Mouse (Mus musculus) thymus, adult 2 months (tissue): ENCODE measurements around the gene Gadd45b. TPM values are rescaled to one million over a fixed set of nuclear protein-coding genes. Genes with fewer than 3 reads are reported as not detected.

Experiments used
- DNase-seq: peaks from one replicate; pipeline ENCODE4 v3.0.0; 2021
- H3K27ac ChIP-seq: fragments of 200-500 bp; 2 replicates; pipeline ENCODE4 v1.5.1; 2012; ENCODE audit warnings: low read length, control low read depth; ENCODE audit not compliant: control insufficient read depth, insufficient read depth
- H3K27me3 ChIP-seq: fragments of 200-500 bp; 2 replicates; pipeline ENCODE4 v1.6.1; 2012; ENCODE audit warnings: mild to moderate bottlenecking, low read length, moderate library complexity, mixed read lengths; ENCODE audit not compliant: control insufficient read depth, insufficient read depth
- H3K36me3 ChIP-seq: fragments of 200-500 bp; 2 replicates; pipeline ENCODE4 v1.6.1; 2012; ENCODE audit warnings: mild to moderate bottlenecking, low read length, moderate library complexity; ENCODE audit not compliant: control insufficient read depth, insufficient read depth
- H3K4me1 ChIP-seq: fragments of 200-500 bp; replicated peaks from 2 replicates; pipeline ENCODE4 v1.6.1; 2012; ENCODE audit warnings: low read length; ENCODE audit not compliant: control insufficient read depth, insufficient read depth
- H3K4me3 ChIP-seq: fragments of 200-500 bp; 2 replicates; pipeline ENCODE4 v1.5.1; 2012; ENCODE audit warnings: mild to moderate bottlenecking, low read length, control low read depth, moderate library complexity; ENCODE audit not compliant: control insufficient read depth, insufficient read depth
- CTCF ChIP-seq: fragments of 200-500 bp; IDR thresholded peaks from 2 replicates; pipeline ENCODE4 v1.5.1; 2012; ENCODE audit warnings: mild to moderate bottlenecking, control low read depth, low read length, moderate library complexity, borderline replicate concordance; ENCODE audit not compliant: control insufficient read depth, poor library complexity, insufficient read depth; ENCODE audit errors: extremely low read depth
- POLR2A ChIP-seq: fragments of 200-500 bp; IDR thresholded peaks from 2 replicates; pipeline ENCODE4 v1.6.1; 2012; ENCODE audit warnings: mild to moderate bottlenecking, low read length, control low read depth, moderate library complexity; ENCODE audit not compliant: control insufficient read depth, poor library complexity, insufficient read depth; ENCODE audit errors: extremely low read depth
- WGBS: fragments of 180-500 bp; shearing (Covaris S2); methylation state at CpG from one replicate; pipeline ENCODE4 v1.1.7; 2018; 5-methylcytosine and 5-hydroxymethylcytosine counted together
- polyA plus RNA-seq: library from polyadenylated mRNA; depleted of rRNA; stranded (reverse); fragments of >200 nt; gene quantifications from 2 replicates; pipeline ENCODE4 v1.2.3, GENCODE M21; 2012; rRNA removed

The Gadd45b gene
- polyA plus RNA-seq, 1 experiment: 53.2 TPM

DNA sequence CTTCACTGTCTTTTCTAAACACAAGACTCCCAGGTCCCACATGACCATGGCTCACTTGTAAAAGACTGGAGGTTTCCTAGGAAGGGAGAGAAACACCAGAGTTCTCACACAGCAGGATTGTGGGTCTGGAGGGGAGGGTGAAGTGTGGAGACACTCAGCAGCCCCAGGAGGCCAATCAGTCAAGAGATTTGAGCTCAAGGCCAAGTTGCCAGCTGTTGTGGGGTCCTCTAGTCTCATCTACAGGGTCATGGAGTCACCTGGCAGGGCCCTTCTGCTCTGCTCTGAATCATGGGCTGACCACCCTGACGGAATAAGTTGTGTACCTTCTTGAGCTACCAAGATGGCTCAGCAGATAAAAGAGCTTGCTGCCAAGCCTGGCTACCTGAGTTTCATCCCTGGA, 43.8 kb downstream of the Gadd45b start:
- no peak overlapping the region for H3K4me3 ChIP-seq
- no peaks in the 10 kb centered on the region for H3K27me3 ChIP-seq
- no peak for TF ChIP-seq CTCF
- TF ChIP-seq POLR2A: no peak
- H3K36me3 ChIP-seq: no peaks in the 10 kb centered on the region
- 88% methylated on average over 1 of the region's 1 CpGs for WGBS
- H3K4me1 ChIP-seq: no peaks in the 10 kb centered on the region
- no peak overlapping the region for H3K27ac ChIP-seq
- no peak for DNase-seq

DNA sequence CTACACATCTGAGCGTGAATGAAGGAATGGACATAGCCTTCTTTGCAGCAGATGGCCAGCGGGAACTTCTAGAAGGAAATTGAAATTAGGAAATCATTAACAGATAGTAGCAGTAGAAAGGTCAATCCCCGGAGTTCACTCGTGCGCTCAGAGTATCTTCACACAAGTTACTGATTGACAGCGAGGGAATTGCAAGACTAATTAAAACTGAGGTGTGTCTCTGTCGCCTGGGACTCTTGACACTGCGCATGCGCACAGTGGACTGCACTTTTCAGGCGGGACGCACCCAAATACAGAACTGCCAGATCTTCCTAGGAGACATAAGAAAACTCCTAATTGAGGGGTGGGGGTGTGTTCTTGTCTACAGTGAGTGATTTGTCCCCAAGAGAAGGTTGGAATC, 45.6 kb downstream of the Gadd45b start:
- H3K4me3 ChIP-seq: no peak overlapping the region
- H3K27me3 ChIP-seq: no peaks in the 10 kb centered on the region
- no peaks in the 10 kb centered on the region for H3K36me3 ChIP-seq
- DNase-seq: no peak
- H3K4me1 ChIP-seq: no peaks in the 10 kb centered on the region
- TF ChIP-seq POLR2A (no peak), CTCF (no peak)
- WGBS: 96% methylated on average over 11 of the region's 11 CpGs
- no peak overlapping the region for H3K27ac ChIP-seq

DNA sequence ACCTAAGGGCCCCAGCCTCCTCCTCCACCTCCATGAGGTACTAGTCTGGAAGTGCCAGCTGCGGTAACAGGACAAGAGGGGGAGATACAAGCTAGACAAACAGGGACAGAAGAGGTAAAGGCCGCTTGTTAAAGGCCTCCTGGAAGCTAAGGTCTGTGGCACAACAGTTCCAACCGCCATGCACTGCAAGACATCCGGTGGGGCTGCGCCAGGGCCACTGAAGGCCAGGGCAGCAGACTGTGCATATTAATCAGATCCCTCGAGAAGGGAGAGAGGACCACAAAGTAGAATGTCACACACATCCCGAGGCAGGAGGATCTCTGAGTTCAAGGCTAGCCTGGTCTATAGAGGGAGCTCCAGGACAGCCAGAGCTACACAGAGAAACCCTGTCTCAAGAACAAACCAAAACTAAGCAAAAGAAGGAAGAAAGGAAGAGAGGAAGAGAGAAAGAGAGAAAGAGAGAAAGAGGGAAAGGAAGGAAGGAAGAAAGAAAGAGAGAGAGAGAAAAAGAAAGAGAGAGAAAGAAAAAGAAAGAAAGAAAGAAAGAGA, 51.8 kb downstream of the Gadd45b start:
- Histone ChIP-seq H3K4me3 (no peak overlapping the region), H3K4me1 (peaks cover 17% of the 10 kb centered on the region), H3K27ac (no peak overlapping the region), H3K27me3 (no peaks in the 10 kb centered on the region), H3K36me3 (no peaks in the 10 kb centered on the region)
- TF ChIP-seq POLR2A (no peak), CTCF (no peak)
- WGBS: 37% methylated on average over 7 of the region's 7 CpGs
- no peak for DNase-seq

Other genes starting within 250 kb of the Gadd45b start
- gene Mob3a, start 228.1 kb upstream of the Gadd45b start, polyA plus RNA-seq: 252 and 261 TPM in 2 replicates
- 56.4 and 66.9 TPM in 2 replicates for gene Izumo4, start 227.9 kb upstream of the Gadd45b start, polyA plus RNA-seq
- 182 and 195 TPM in 2 replicates for gene Ap3d1, start 187.8 kb upstream of the Gadd45b start, polyA plus RNA-seq
- 121 and 155 TPM in 2 replicates for gene Dot1l, start 174.9 kb upstream of the Gadd45b start, polyA plus RNA-seq
- 94.6 and 119 TPM in 2 replicates for gene Sf3a2, start 131.9 kb upstream of the Gadd45b start, polyA plus RNA-seq
- 142 and 153 TPM in 2 replicates for gene Plekhj1, start 131.4 kb upstream of the Gadd45b start, polyA plus RNA-seq
- 6.3 and 8.8 TPM in 2 replicates for gene Amh, start 124.8 kb upstream of the Gadd45b start, polyA plus RNA-seq
- gene Jsrp1, start 116.6 kb upstream of the Gadd45b start, polyA plus RNA-seq: 0.24 TPM in 1 of 2 replicates, not detected in the other
- 1,706 and 1,988 TPM in 2 replicates for gene Oaz1, start 103.4 kb upstream of the Gadd45b start, polyA plus RNA-seq
- gene Lingo3, start 86.0 kb upstream of the Gadd45b start, polyA plus RNA-seq: 0.10 and 1.0 TPM in 2 replicates
- 187 and 242 TPM in 2 replicates for gene Lsm7, start 74.9 kb upstream of the Gadd45b start, polyA plus RNA-seq
- 153 and 167 TPM in 2 replicates for gene Sppl2b, start 74.8 kb upstream of the Gadd45b start, polyA plus RNA-seq
- 0.23 and 0.28 TPM in 2 replicates for gene Tmprss9, start 58.2 kb upstream of the Gadd45b start, polyA plus RNA-seq
- gene Timm13, start 29.1 kb upstream of the Gadd45b start, polyA plus RNA-seq: 227 and 310 TPM in 2 replicates
- gene Lmnb2, start 11.8 kb upstream of the Gadd45b start, polyA plus RNA-seq: 44.2 and 52.7 TPM in 2 replicates
- gene Gng7, start 84.9 kb downstream of the Gadd45b start, polyA plus RNA-seq: 0.63 and 0.80 TPM in 2 replicates
- gene Diras1, start 95.6 kb downstream of the Gadd45b start, polyA plus RNA-seq: 0.05 and 0.13 TPM in 2 replicates
- 52.7 and 57.6 TPM in 2 replicates for gene Slc39a3, start 107.4 kb downstream of the Gadd45b start, polyA plus RNA-seq
- 265 and 279 TPM in 2 replicates for gene Sgta, start 130.1 kb downstream of the Gadd45b start, polyA plus RNA-seq
- 30.7 and 35.7 TPM in 2 replicates for gene Thop1, start 140.0 kb downstream of the Gadd45b start, polyA plus RNA-seq
- gene Creb3l3, start 168.8 kb downstream of the Gadd45b start, polyA plus RNA-seq: 0.39 and 1.0 TPM in 2 replicates
- 214 and 285 TPM in 2 replicates for gene Map2k2, start 175.8 kb downstream of the Gadd45b start, polyA plus RNA-seq
- gene Zbtb7a, start 205.1 kb downstream of the Gadd45b start, polyA plus RNA-seq: 66.0 and 87.5 TPM in 2 replicates
- 67.6 and 72.9 TPM in 2 replicates for gene Pias4, start 237.8 kb downstream of the Gadd45b start, polyA plus RNA-seq
- 2,100 and 2,369 TPM in 2 replicates for gene Eef2, start 246.6 kb downstream of the Gadd45b start, polyA plus RNA-seq